Comparison of ENCODE assay signal across 10 mouse cellular contexts in genomic region chr5:143047586-143047985, GRCm38 (mm10).
DNase-seq lines count a peak whose midpoint lies in the region; ATAC-seq and TF ChIP-seq lines count a peak whose summit lies in the region.
"Had no signal": no experiment of that assay in that cellular context is flagged by ENCODE, and none has a peak within 500 bp of the region (broad histone marks: within the 10 kb centered on the region; RNA-seq: fewer than 3 reads in every experiment).

No protein-coding gene starts in this region.

- ATAC-seq in liver, postnatal 0 days = no peak
- ATAC-seq in activated CD4-positive, CD25-positive, alpha-beta regulatory T cell, adult 4 months = no peak
- ATAC-seq in megakaryocyte progenitor cell, adult 5-6 weeks (replicated peaks; ENCODE audit: poor library complexity) = no peak

- intact Hi-C loops in heart, adult 2 months (cut with DNase I) = no loop called here
- intact Hi-C loops in heart, postnatal 14 days (cut with DNase I) = no loop called here

- peak in 1 of 2 experiments; percentile 48 for DNase-seq in heart, adult 2 months
- no peak for DNase-seq in heart, postnatal 14 days
- DNase-seq in spleen, adult 2 months (ENCODE audit: low read depth in 1 of 2, low spot score in 2 of 2) = no peak
- no peak for DNase-seq in spleen, adult 12 weeks (ENCODE audit: low spot score)
- no peak for DNase-seq in liver, postnatal 0 days
- DNase-seq in ovary, postnatal 10 days (ENCODE audit: low spot score) = no peak
- DNase-seq: cerebellum, adult 11-12 months; left cerebral cortex, postnatal 4 days had no signal

- no peak overlapping the region for H3K9ac ChIP-seq in heart, adult 2 months (ENCODE audit: low read depth, low read length)
- H3K9ac ChIP-seq in liver, postnatal 0 days (replicated peaks) = no peak overlapping the region

- no peaks in the 10 kb centered on the region for H3K79me2 ChIP-seq in heart, adult 2 months (replicated peaks; ENCODE audit: control insufficient read depth, insufficient read depth, low read length)

- TF ChIP-seq POLR2A in heart, adult 2 months (IDR thresholded peaks at IDR 0.05; ENCODE audit: insufficient read depth, low read depth, low read length) = no peak
- no peak for TF ChIP-seq POLR2A in spleen, adult 2 months (IDR thresholded peaks at IDR 0.05; ENCODE audit: low read depth, low read length)

- no peak for TF ChIP-seq EP300 in heart, adult 2 months (IDR thresholded peaks at IDR 0.05; ENCODE audit: insufficient read depth, low read depth, low read length)
- TF ChIP-seq EP300 in liver, postnatal 0 days (IDR thresholded peaks at IDR 0.05; ENCODE audit: low read depth) = no peak

- peaks cover 30% of the 10 kb centered on the region for H3K4me1 ChIP-seq in heart, adult 2 months (ENCODE audit: control insufficient read depth, insufficient read depth, low read length)
- peaks cover 10% of the 10 kb centered on the region; the same call in 1 of the 2 replicates for H3K4me1 ChIP-seq in spleen, adult 2 months (ENCODE audit: control insufficient read depth, insufficient read depth, insufficient read length)
- peaks cover 26% of the 10 kb centered on the region for H3K4me1 ChIP-seq in liver, postnatal 0 days (ENCODE audit: insufficient read depth)

- whole genome bisulfite sequencing in heart, adult 2 months = 75% methylated on average over 1 of the region's 1 CpGs
- WGBS in spleen, adult 2 months = 95% methylated on average over 1 of the region's 1 CpGs
- 87% methylated on average over 1 of the region's 1 CpGs for WGBS in liver, postnatal 0 days (ENCODE audit: insufficient replicate concordance)

- peak overlapping the region; percentile 39 for H3K27ac ChIP-seq in heart, adult 2 months
- H3K27ac ChIP-seq in spleen, adult 2 months (ENCODE audit: insufficient read depth, low read length) = peak overlapping the region; percentile 58
- 0 out of 2 replicates have a peak overlapping the region, but pooled peaks have one; percentile 2 for H3K27ac ChIP-seq in liver, postnatal 0 days (ENCODE audit: low read depth)

- H3K27me3 ChIP-seq in heart, adult 2 months (ENCODE audit: control insufficient read depth, insufficient read depth, low read length) = no peaks in the 10 kb centered on the region
- no peaks in the 10 kb centered on the region for H3K27me3 ChIP-seq in spleen, adult 2 months (ENCODE audit: control insufficient read depth, insufficient read depth, low read length)
- no peaks in the 10 kb centered on the region for H3K27me3 ChIP-seq in liver, postnatal 0 days (ENCODE audit: insufficient read depth, low read length)

- peaks cover 23% of the 10 kb centered on the region for H3K36me3 ChIP-seq in heart, adult 2 months (ENCODE audit: control insufficient read depth, insufficient read depth, low read length)
- peaks cover 1% of the 10 kb centered on the region; the same call in 1 of the 2 replicates for H3K36me3 ChIP-seq in spleen, adult 2 months (ENCODE audit: control insufficient read depth, insufficient read depth, low read length)
- H3K36me3 ChIP-seq in liver, postnatal 0 days (replicated peaks; ENCODE audit: insufficient read depth, low read length) = peaks cover 13% of the 10 kb centered on the region; the same call in 1 of the 2 replicates

- no peaks in the 10 kb centered on the region for H3K9me3 ChIP-seq in liver, postnatal 0 days (ENCODE audit: low read length)

- no peak overlapping the region for H3K4me2 ChIP-seq in liver, postnatal 0 days (ENCODE audit: low read depth, low read length)

- no peak overlapping the region for H3K4me3 ChIP-seq in heart, adult 2 months
- H3K4me3 ChIP-seq in spleen, adult 2 months (ENCODE audit: extremely low read depth, insufficient read depth, insufficient read length) = no peak overlapping the region
- no peak overlapping the region for H3K4me3 ChIP-seq in liver, postnatal 0 days (ENCODE audit: low read depth, low read length)

- TF ChIP-seq CTCF in heart, adult 2 months (IDR thresholded peaks at IDR 0.05) = no peak
- TF ChIP-seq CTCF in spleen, adult 2 months (IDR thresholded peaks at IDR 0.05; ENCODE audit: extremely low read depth, insufficient read depth, insufficient read length, insufficient replicate concordance) = no peak
- no peak for TF ChIP-seq CTCF in liver, postnatal 0 days (IDR thresholded peaks at IDR 0.05; ENCODE audit: low read depth)

Comparison
In these comparisons a context has a peak if more than half of its experiments do, and no peak if none do; other contexts are left out.
1. H3K27ac ChIP-seq: peak in every context shown above with its lines; median percentile 58 in spleen, adult 2 months; 39 in heart, adult 2 months; 2 in liver, postnatal 0 days.